Comparison of ENCODE assay signal across 9 mouse cellular contexts in the genomic region with DNA sequence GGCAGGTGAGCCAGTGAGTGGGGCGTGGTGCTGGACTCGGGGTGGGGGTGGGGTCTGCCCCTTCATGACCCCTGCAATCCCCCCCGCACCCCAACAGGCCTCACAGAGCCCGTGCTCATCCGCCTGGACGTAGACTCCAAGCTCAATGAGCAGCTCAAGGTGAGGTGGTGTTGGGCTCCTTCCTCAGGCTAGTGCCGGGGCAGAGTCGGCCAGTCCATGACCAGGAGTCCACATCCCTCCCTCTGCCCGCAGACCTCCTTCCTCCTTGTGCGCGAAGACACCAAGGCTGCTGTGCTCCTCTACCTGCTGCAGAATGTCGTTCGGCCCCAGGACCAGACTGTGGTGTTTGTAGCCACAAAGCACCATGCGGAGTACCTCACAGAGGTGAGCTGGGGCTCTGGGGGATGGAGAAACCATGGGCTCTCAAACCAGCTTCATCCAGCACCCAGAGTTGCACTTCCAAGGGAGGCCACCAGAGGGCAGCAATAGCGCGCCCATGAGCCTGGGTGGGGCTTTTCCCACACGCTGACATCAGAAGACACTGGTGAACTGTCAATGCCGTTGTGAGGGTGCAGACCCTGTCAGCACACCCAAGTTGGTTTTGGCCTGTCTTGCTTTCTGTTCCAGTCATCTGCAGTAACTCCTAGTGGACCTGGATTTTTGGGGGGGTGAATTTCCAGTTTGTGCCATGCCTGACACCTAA. TPM values are rescaled to one million over a fixed set of nuclear protein-coding genes. Genes with fewer than 3 reads are reported as not detected.
DNase-seq lines count a peak whose midpoint lies in the region; ATAC-seq and TF ChIP-seq lines count a peak whose summit lies in the region.
"Had no signal": no experiment of that assay in that cellular context is flagged by ENCODE, and none has a peak within 500 bp of the region (broad histone marks: within the 10 kb centered on the region; RNA-seq: fewer than 3 reads in every experiment).

No protein-coding gene starts in this region.

- no peak for TF ChIP-seq POLR2A in cerebellum, adult 2 months (IDR thresholded peaks at IDR 0.05; ENCODE audit: borderline replicate concordance, insufficient read depth, low read length)
- TF ChIP-seq POLR2A in small intestine, adult 2 months (IDR thresholded peaks at IDR 0.05; ENCODE audit: low read depth, low read length): no peak

- H3K4me1 ChIP-seq in heart, embryonic 11.5 days (ENCODE audit: control insufficient read depth, insufficient read depth, low read length): no peaks in the 10 kb centered on the region
- peaks cover 9% of the 10 kb centered on the region for H3K4me1 ChIP-seq in cerebellum, adult 2 months (ENCODE audit: control insufficient read depth, insufficient read depth, low read length)
- H3K4me1 ChIP-seq in intestine, embryonic 14.5 days (replicated peaks; ENCODE audit: control insufficient read depth, insufficient read depth, low read length): no peaks in the 10 kb centered on the region
- H3K4me1 ChIP-seq in limb, embryonic 10.5 days: peaks cover 6% of the 10 kb centered on the region
- H3K4me1 ChIP-seq in midbrain, embryonic 14.5 days (ENCODE audit: control insufficient read depth, insufficient read depth, low read length): no peaks in the 10 kb centered on the region
- peaks cover 3% of the 10 kb centered on the region; the same call in 1 of the 2 replicates for H3K4me1 ChIP-seq in small intestine, adult 2 months (ENCODE audit: control insufficient read depth, insufficient read depth, insufficient read length, low read length)

- H3K9me3 ChIP-seq in heart, embryonic 11.5 days (replicated peaks; ENCODE audit: control insufficient read depth, low read length): no peaks in the 10 kb centered on the region
- H3K9me3 ChIP-seq in intestine, embryonic 14.5 days (ENCODE audit: control insufficient read depth, low read length): 0 out of 2 replicates have a peak, but pooled peaks cover 8% of the 10 kb centered on the region
- no peaks in the 10 kb centered on the region for H3K9me3 ChIP-seq in limb, embryonic 10.5 days (replicated peaks)
- no peaks in the 10 kb centered on the region for H3K9me3 ChIP-seq in midbrain, embryonic 14.5 days (ENCODE audit: control insufficient read depth, low read length)

- no peak overlapping the region for H3K27ac ChIP-seq in heart, embryonic 11.5 days (ENCODE audit: low read depth, low read length)
- H3K27ac ChIP-seq in cerebellum, adult 2 months (ENCODE audit: insufficient read depth, low read length): no peak overlapping the region
- no peak overlapping the region for H3K27ac ChIP-seq in intestine, embryonic 14.5 days (ENCODE audit: low read depth)
- no peak overlapping the region for H3K27ac ChIP-seq in limb, embryonic 10.5 days
- H3K27ac ChIP-seq in midbrain, embryonic 14.5 days (replicated peaks; ENCODE audit: low read depth, low read length): no peak overlapping the region
- no peak overlapping the region for H3K27ac ChIP-seq in small intestine, adult 2 months (ENCODE audit: insufficient read depth, low read depth, low read length)

- H3K36me3 ChIP-seq in heart, embryonic 11.5 days (ENCODE audit: control insufficient read depth, insufficient read depth, low read length): peaks cover 42% of the 10 kb centered on the region
- H3K36me3 ChIP-seq in intestine, embryonic 14.5 days (ENCODE audit: control insufficient read depth, insufficient read depth, low read length): peaks cover 90% of the 10 kb centered on the region
- H3K36me3 ChIP-seq in limb, embryonic 10.5 days: peaks cover 99% of the 10 kb centered on the region
- H3K36me3 ChIP-seq in midbrain, embryonic 14.5 days (ENCODE audit: control insufficient read depth, insufficient read depth, low read length): peaks cover 82% of the 10 kb centered on the region
- peaks cover 72% of the 10 kb centered on the region for H3K36me3 ChIP-seq in small intestine, adult 2 months (ENCODE audit: control insufficient read depth, insufficient read depth, low read length)

- no peaks in the 10 kb centered on the region for H3K27me3 ChIP-seq in heart, embryonic 11.5 days (ENCODE audit: control insufficient read depth, insufficient read depth, low read length)
- H3K27me3 ChIP-seq in cerebellum, adult 2 months (ENCODE audit: control insufficient read depth, insufficient read depth, low read length): no peaks in the 10 kb centered on the region
- no peaks in the 10 kb centered on the region for H3K27me3 ChIP-seq in intestine, embryonic 14.5 days (replicated peaks; ENCODE audit: control insufficient read depth, insufficient read depth, low read length)
- H3K27me3 ChIP-seq in limb, embryonic 10.5 days (ENCODE audit: low read depth, poor library complexity, severe bottlenecking): no peaks in the 10 kb centered on the region
- H3K27me3 ChIP-seq in midbrain, embryonic 14.5 days (ENCODE audit: control insufficient read depth, insufficient read depth, low read length): no peaks in the 10 kb centered on the region
- no peaks in the 10 kb centered on the region for H3K27me3 ChIP-seq in small intestine, adult 2 months (ENCODE audit: control insufficient read depth, insufficient read depth, low read length)
- H3K27me3 ChIP-seq: Patski had no signal

- WGBS in heart, embryonic 11.5 days (ENCODE audit: insufficient replicate concordance): 71% methylated on average over 18 of the region's 18 CpGs
- WGBS in cerebellum, adult 2 months: 66% methylated on average over 18 of the region's 18 CpGs
- WGBS in intestine, embryonic 14.5 days: 67% methylated on average over 18 of the region's 18 CpGs
- WGBS in limb, embryonic 10.5 days: 77% methylated on average over 18 of the region's 18 CpGs
- WGBS in midbrain, embryonic 14.5 days: 71% methylated on average over 18 of the region's 18 CpGs
- WGBS in small intestine, adult 2 months: 71% methylated on average over 18 of the region's 18 CpGs

- peak; percentile 98 for TF ChIP-seq CTCF in cerebellum, adult 2 months (IDR thresholded peaks at IDR 0.05; ENCODE audit: borderline replicate concordance, insufficient read depth, low read depth, low read length)
- peak; percentile 91 for TF ChIP-seq CTCF in small intestine, adult 2 months (IDR thresholded peaks at IDR 0.05; ENCODE audit: extremely low read depth, insufficient read length, insufficient replicate concordance, low read depth, low read length)

- H3K4me3 ChIP-seq in heart, embryonic 11.5 days (ENCODE audit: low read depth, low read length): no peak overlapping the region
- H3K4me3 ChIP-seq in cerebellum, adult 2 months (replicated peaks; ENCODE audit: insufficient read depth, low read depth, low read length): no peak overlapping the region
- no peak overlapping the region for H3K4me3 ChIP-seq in intestine, embryonic 14.5 days (ENCODE audit: low read depth, low read length)
- H3K4me3 ChIP-seq in limb, embryonic 10.5 days: no peak overlapping the region
- no peak overlapping the region for H3K4me3 ChIP-seq in midbrain, embryonic 14.5 days (replicated peaks; ENCODE audit: low read depth, low read length)
- no peak overlapping the region for H3K4me3 ChIP-seq in small intestine, adult 2 months (ENCODE audit: low read depth, low read length)

- no peak for ATAC-seq in heart, embryonic 11.5 days (replicated peaks; ENCODE audit: insufficient number of reproducible peaks, low FRiP score, low TSS enrichment)
- peak; percentile 35; the same call in 1 of the 2 replicates for ATAC-seq in frontal cortex, adult (ENCODE audit: low TSS enrichment)
- ATAC-seq in intestine, embryonic 14.5 days (replicated peaks; ENCODE audit: low FRiP score, low TSS enrichment, low read depth): no peak
- ATAC-seq in midbrain, embryonic 14.5 days (ENCODE audit: low FRiP score, low TSS enrichment): no peak
- ATAC-seq: Patski had no signal

- peak; percentile 71 to 87 for DNase-seq in heart, adult 18-20 months
- peak; percentile 68 to 87 for DNase-seq in cerebellum, adult 2 months
- peak; percentile 96 for DNase-seq in intestine, embryonic 14.5 days (ENCODE audit: low spot score)
- DNase-seq in limb, embryonic 10.5 days (ENCODE audit: low spot score): peak; percentile 89
- peak; percentile 89 for DNase-seq in midbrain, embryonic 14.5 days

- H3K4me2 ChIP-seq in heart, embryonic 11.5 days: no peak overlapping the region
- H3K4me2 ChIP-seq in intestine, embryonic 14.5 days (ENCODE audit: low read length): no peak overlapping the region
- no peak overlapping the region for H3K4me2 ChIP-seq in midbrain, embryonic 14.5 days (ENCODE audit: low read length)

- no peak overlapping the region for H3K9ac ChIP-seq in heart, embryonic 11.5 days (ENCODE audit: low read depth, low read length)
- H3K9ac ChIP-seq in intestine, embryonic 14.5 days (ENCODE audit: low read length): no peak overlapping the region
- no peak overlapping the region for H3K9ac ChIP-seq in midbrain, embryonic 14.5 days (replicated peaks; ENCODE audit: low read length)

RNA-seq across cellular contexts. Expression of a gene that starts 8.0 kb away (rescaled TPM):
- total RNA-seq in heart, adult 18-20 months (2021): 10 to 100 TPM; 19.2 to 23.0 TPM
- polyA plus RNA-seq in heart, embryonic 11.5 days (2014; fragmentation: Nextera tagmentation; extraction: Ambion mirVana): 22.2 and 23.5 TPM in 2 replicates
- polyA plus RNA-seq in cerebellum, adult 2 months (2012; rRNA removed): 24.1 and 25.4 TPM in 2 replicates
- polyA plus RNA-seq in intestine, embryonic 14.5 days (2014; fragmentation: Nextera tagmentation; extraction: Ambion mirVana): 39.3 and 41.0 TPM in 2 replicates
- polyA plus RNA-seq in limb, embryonic 10.5 days (2016; fragmentation: Nextera tagmentation; extraction: Ambion mirVana): 58.1 and 62.6 TPM in 2 replicates
- polyA plus RNA-seq in midbrain, embryonic 14.5 days (2014; fragmentation: Nextera tagmentation; extraction: Ambion mirVana): 29.4 and 31.9 TPM in 2 replicates
- polyA plus RNA-seq in small intestine, adult 2 months (2012; rRNA removed): 23.1 and 44.6 TPM in 2 replicates

RNA-seq across cellular contexts. Expression of a gene that starts 8.1 kb away (rescaled TPM):
- 10 to 100 TPM; 13.4 to 16.3 TPM for total RNA-seq in heart, adult 18-20 months (2021)
- 5.6 and 7.9 TPM in 2 replicates for polyA plus RNA-seq in heart, embryonic 11.5 days (2014; fragmentation: Nextera tagmentation; extraction: Ambion mirVana)
- polyA plus RNA-seq in cerebellum, adult 2 months (2012; rRNA removed): 43.7 and 47.3 TPM in 2 replicates
- polyA plus RNA-seq in intestine, embryonic 14.5 days (2014; fragmentation: Nextera tagmentation; extraction: Ambion mirVana): 8.1 and 9.4 TPM in 2 replicates
- polyA plus RNA-seq in limb, embryonic 10.5 days (2016; fragmentation: Nextera tagmentation; extraction: Ambion mirVana): 17.5 and 19.5 TPM in 2 replicates
- polyA plus RNA-seq in midbrain, embryonic 14.5 days (2014; fragmentation: Nextera tagmentation; extraction: Ambion mirVana): 20.6 and 25.5 TPM in 2 replicates
- polyA plus RNA-seq in small intestine, adult 2 months (2012; rRNA removed): 6.9 and 12.1 TPM in 2 replicates

RNA-seq across cellular contexts. Expression of a gene that starts 13.5 kb away (rescaled TPM):
- not detected for total RNA-seq in heart, adult 18-20 months (2021)
- not detected in 2 replicates for polyA plus RNA-seq in heart, embryonic 11.5 days (2014; fragmentation: Nextera tagmentation; extraction: Ambion mirVana)
- polyA plus RNA-seq in cerebellum, adult 2 months (2012; rRNA removed): 0.24 and 0.31 TPM in 2 replicates
- polyA plus RNA-seq in intestine, embryonic 14.5 days (2014; fragmentation: Nextera tagmentation; extraction: Ambion mirVana): not detected in 2 replicates
- not detected in 2 replicates for polyA plus RNA-seq in limb, embryonic 10.5 days (2016; fragmentation: Nextera tagmentation; extraction: Ambion mirVana)
- polyA plus RNA-seq in midbrain, embryonic 14.5 days (2014; fragmentation: Nextera tagmentation; extraction: Ambion mirVana): 0.32 TPM in 1 of 2 replicates, not detected in the other
- not detected in 2 replicates for polyA plus RNA-seq in small intestine, adult 2 months (2012; rRNA removed)

RNA-seq across cellular contexts. Expression of a gene that starts 28.1 kb away (rescaled TPM):
- under 1 TPM in 1 of 2 experiments, not detected in 1; 0.69 TPM for total RNA-seq in heart, adult 18-20 months (2021)
- polyA plus RNA-seq in heart, embryonic 11.5 days (2014; fragmentation: Nextera tagmentation; extraction: Ambion mirVana): 0.27 and 0.30 TPM in 2 replicates
- 24.7 and 30.5 TPM in 2 replicates for polyA plus RNA-seq in cerebellum, adult 2 months (2012; rRNA removed)
- polyA plus RNA-seq in intestine, embryonic 14.5 days (2014; fragmentation: Nextera tagmentation; extraction: Ambion mirVana): 0.15 and 0.50 TPM in 2 replicates
- polyA plus RNA-seq in limb, embryonic 10.5 days (2016; fragmentation: Nextera tagmentation; extraction: Ambion mirVana): 0.13 and 0.36 TPM in 2 replicates
- polyA plus RNA-seq in midbrain, embryonic 14.5 days (2014; fragmentation: Nextera tagmentation; extraction: Ambion mirVana): 0.84 and 1.3 TPM in 2 replicates
- 1.7 and 2.6 TPM in 2 replicates for polyA plus RNA-seq in small intestine, adult 2 months (2012; rRNA removed)

RNA-seq across cellular contexts. Expression of a gene that starts 31.7 kb away (rescaled TPM):
- total RNA-seq in heart, adult 18-20 months (2021): not detected
- 0.18 and 0.54 TPM in 2 replicates for polyA plus RNA-seq in heart, embryonic 11.5 days (2014; fragmentation: Nextera tagmentation; extraction: Ambion mirVana)
- polyA plus RNA-seq in cerebellum, adult 2 months (2012; rRNA removed): 1.8 and 2.0 TPM in 2 replicates
- 0.24 and 0.48 TPM in 2 replicates for polyA plus RNA-seq in intestine, embryonic 14.5 days (2014; fragmentation: Nextera tagmentation; extraction: Ambion mirVana)
- polyA plus RNA-seq in limb, embryonic 10.5 days (2016; fragmentation: Nextera tagmentation; extraction: Ambion mirVana): 0.30 and 0.41 TPM in 2 replicates
- 1.4 and 1.7 TPM in 2 replicates for polyA plus RNA-seq in midbrain, embryonic 14.5 days (2014; fragmentation: Nextera tagmentation; extraction: Ambion mirVana)
- 0.15 and 0.25 TPM in 2 replicates for polyA plus RNA-seq in small intestine, adult 2 months (2012; rRNA removed)
